ENCODE assay signal across 39 mouse cellular contexts in genomic region chr9:37871536-37871935, GRCm38 (mm10). TPM values are rescaled to one million over a fixed set of nuclear protein-coding genes. Genes with fewer than 3 reads are reported as not detected.
"Had no signal": no experiment of that assay in that cellular context is flagged by ENCODE, and none has a peak within 500 bp of the region (broad histone marks: within the 10 kb centered on the region; RNA-seq: fewer than 3 reads in every experiment).

No protein-coding gene starts in this region.

- DNase-seq: cerebellum, adult 2 months; cerebellum, adult 8-10 months; cerebellum, adult 9-10 months; cerebellum, adult 9-11 months; cerebellum, postnatal 10 days; cerebellum, postnatal 14 days; cerebellum, postnatal 25 days; cerebellum, postnatal 36 days; embryo, embryonic 11 days; forebrain, postnatal 0 days; gastrocnemius, adult 2 months; gastrocnemius, postnatal 10 days; gastrocnemius, postnatal 14 days; gastrocnemius, postnatal 25 days; gastrocnemius, postnatal 36 days; heart, adult 11 months; heart, adult 18-20 months; heart, adult 2 months had no signal

- ATAC-seq: forebrain, embryonic 13.5 days; forebrain, embryonic 14.5 days; forebrain, embryonic 15.5 days; forebrain, embryonic 16.5 days; forebrain, postnatal 0 days had no signal

- H3K4me3 ChIP-seq: embryonic facial prominence, embryonic 10.5 days; embryonic facial prominence, embryonic 12.5 days; embryonic facial prominence, embryonic 13.5 days; embryonic facial prominence, embryonic 15.5 days; erythroblast, embryonic 14.5 days; forebrain, embryonic 10.5 days; forebrain, embryonic 12.5 days; forebrain, embryonic 13.5 days; forebrain, embryonic 15.5 days; gastrocnemius, adult 2 months; heart, adult 2 months had no signal

- H3K27ac ChIP-seq: embryonic facial prominence, embryonic 10.5 days; embryonic facial prominence, embryonic 12.5 days; embryonic facial prominence, embryonic 13.5 days; embryonic facial prominence, embryonic 15.5 days; forebrain, embryonic 10.5 days; forebrain, embryonic 12.5 days; forebrain, embryonic 13.5 days; forebrain, embryonic 15.5 days; gastrocnemius, adult 2 months; heart, adult 2 months had no signal

- H3K4me1 ChIP-seq: embryonic facial prominence, embryonic 10.5 days; embryonic facial prominence, embryonic 12.5 days; embryonic facial prominence, embryonic 13.5 days; embryonic facial prominence, embryonic 15.5 days; forebrain, embryonic 10.5 days; forebrain, embryonic 12.5 days; forebrain, embryonic 13.5 days; forebrain, embryonic 15.5 days had no signal

RNA-seq across cellular contexts. Expression of gene Olfr877, which starts 17.5 kb away (rescaled TPM):
- total RNA-seq: common myeloid progenitor, adult 5-6 weeks; forebrain, postnatal 0 days; gastrocnemius, adult 18-20 months; gastrocnemius, adult 2 months; gastrocnemius, adult 8-10 months; gastrocnemius, postnatal 10 days; gastrocnemius, postnatal 14 days; gastrocnemius, postnatal 25 days; gastrocnemius, postnatal 36 days; gastrocnemius, postnatal 4 days; granulocyte monocyte progenitor cell, adult 5-6 weeks; heart, adult 18-20 months; heart, adult 2 months; heart, adult 8-10 months had no signal
- polyA plus RNA-seq: cerebellum, adult 2 months; embryonic facial prominence, embryonic 10.5 days; embryonic facial prominence, embryonic 11.5 days; embryonic facial prominence, embryonic 12.5 days; embryonic facial prominence, embryonic 13.5 days; embryonic facial prominence, embryonic 14.5 days; erythroblast, embryonic 14.5 days; forebrain, embryonic 10.5 days; forebrain, embryonic 11.5 days; forebrain, embryonic 12.5 days; forebrain, embryonic 13.5 days; forebrain, embryonic 14.5 days; forebrain, embryonic 15.5 days; forebrain, embryonic 16.5 days; heart, adult 2 months had no signal

RNA-seq across cellular contexts. Expression of gene Olfr145, which starts 25.0 kb away (rescaled TPM):
- total RNA-seq: common myeloid progenitor, adult 5-6 weeks; forebrain, postnatal 0 days; gastrocnemius, adult 18-20 months; gastrocnemius, adult 2 months; gastrocnemius, adult 8-10 months; gastrocnemius, postnatal 10 days; gastrocnemius, postnatal 14 days; gastrocnemius, postnatal 25 days; gastrocnemius, postnatal 36 days; gastrocnemius, postnatal 4 days; granulocyte monocyte progenitor cell, adult 5-6 weeks; heart, adult 18-20 months; heart, adult 2 months; heart, adult 8-10 months had no signal
- polyA plus RNA-seq: cerebellum, adult 2 months; embryonic facial prominence, embryonic 10.5 days; embryonic facial prominence, embryonic 12.5 days; embryonic facial prominence, embryonic 13.5 days; erythroblast, embryonic 14.5 days; forebrain, embryonic 10.5 days; forebrain, embryonic 11.5 days; forebrain, embryonic 12.5 days; forebrain, embryonic 13.5 days; forebrain, embryonic 14.5 days; forebrain, embryonic 15.5 days; forebrain, embryonic 16.5 days; forebrain, postnatal 0 days; gonadal fat pad, adult 2 months; heart, adult 2 months had no signal

RNA-seq across cellular contexts. Expression of gene Olfr878, which starts 46.1 kb away (rescaled TPM):
- total RNA-seq: common myeloid progenitor, adult 5-6 weeks; forebrain, postnatal 0 days; gastrocnemius, adult 18-20 months; gastrocnemius, adult 2 months; gastrocnemius, adult 8-10 months; gastrocnemius, postnatal 10 days; gastrocnemius, postnatal 14 days; gastrocnemius, postnatal 25 days; gastrocnemius, postnatal 36 days; gastrocnemius, postnatal 4 days; granulocyte monocyte progenitor cell, adult 5-6 weeks; heart, adult 18-20 months; heart, adult 2 months; heart, adult 8-10 months had no signal
- polyA plus RNA-seq: cerebellum, adult 2 months; embryonic facial prominence, embryonic 10.5 days; embryonic facial prominence, embryonic 11.5 days; embryonic facial prominence, embryonic 12.5 days; embryonic facial prominence, embryonic 13.5 days; erythroblast, embryonic 14.5 days; forebrain, embryonic 10.5 days; forebrain, embryonic 11.5 days; forebrain, embryonic 12.5 days; forebrain, embryonic 13.5 days; forebrain, embryonic 14.5 days; forebrain, embryonic 15.5 days; forebrain, embryonic 16.5 days; forebrain, postnatal 0 days; gonadal fat pad, adult 2 months; heart, adult 2 months had no signal
